Mouse (Mus musculus): ENCODE results near the gene Plod2.

DNA sequence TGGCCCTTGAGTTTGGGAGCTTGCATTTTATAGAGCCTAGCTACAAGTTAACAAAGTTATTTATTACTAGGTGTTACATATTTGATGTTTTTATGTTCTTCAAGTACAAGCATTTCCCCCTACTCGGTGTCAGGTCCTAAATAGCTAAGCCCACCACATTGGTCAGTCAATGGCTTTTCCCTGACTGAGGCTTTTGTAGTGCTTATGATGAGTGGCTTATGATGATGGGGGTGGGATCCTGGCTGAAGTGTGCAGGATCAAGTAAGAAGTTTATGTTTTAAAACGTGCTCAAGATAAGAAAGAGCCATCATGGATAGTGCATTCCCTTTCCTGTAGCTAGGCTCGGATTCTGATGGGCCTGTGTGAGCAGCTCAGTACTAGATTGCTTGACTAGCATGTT is 10.7 kb downstream of the Plod2 start:
- TF ChIP-seq POLR2A (IDR thresholded peaks at IDR 0.05; ENCODE audit: control insufficient read depth, low read depth, low read length) (no peak), CTCF (IDR thresholded peaks at IDR 0.05; ENCODE audit: control insufficient read depth, insufficient read depth, insufficient replicate concordance, low read depth, low read length) (no peak)

Measured in testis, adult 2 months (tissue).